Mouse (Mus musculus): ENCODE measurements at regions not wholly inside any gene's neighbourhood (a gene's known extent, or its start where the extent isn't known, plus 50 kb on each side); places are given as distances from the start of the nearest gene placed in this dataset.

GRCm38 (mm10) chr3:52647900-52648299 is 369.1 kb downstream of the Cog6 start:
- TF ChIP-seq CTCF (IDR thresholded peaks at IDR 0.05; ENCODE audit: insufficient read depth, low read length): no peak
- no peak for TF ChIP-seq POLR2A (IDR thresholded peaks at IDR 0.05; ENCODE audit: borderline replicate concordance, extremely low read depth, low read depth, low read length)
